Mouse (Mus musculus) olfactory bulb, adult 2 months (tissue): ENCODE data around the gene Dock11. TPM values are rescaled to one million over a fixed set of nuclear protein-coding genes. Genes with fewer than 3 reads are reported as not detected.

Experiments
- H3K27ac ChIP-seq: fragments of 200-500 bp; 2 replicates; pipeline ENCODE4 v1.5.1; 2012; ENCODE audit warnings: low read depth, low read length; ENCODE audit not compliant: insufficient read depth
- H3K4me1 ChIP-seq: fragments of 200-500 bp; 2 replicates; pipeline ENCODE4 v1.6.1; 2012; ENCODE audit warnings: low read length; ENCODE audit not compliant: control insufficient read depth, insufficient read depth
- H3K4me3 ChIP-seq: fragments of 200-500 bp; 2 replicates; pipeline ENCODE4 v1.5.1; 2012; ENCODE audit warnings: mild to moderate bottlenecking, low read depth, low read length, moderate library complexity; ENCODE audit not compliant: insufficient read depth
- CTCF ChIP-seq: fragments of 200-500 bp; IDR thresholded peaks from 2 replicates; pipeline ENCODE4 v1.5.1; 2012; ENCODE audit warnings: low read depth, mild to moderate bottlenecking, low read length, moderate library complexity; ENCODE audit not compliant: insufficient read depth
- POLR2A ChIP-seq: fragments of 200-500 bp; IDR thresholded peaks from 2 replicates; pipeline ENCODE4 v1.6.1; 2012; ENCODE audit warnings: mild to moderate bottlenecking, low read depth, low read length, moderate library complexity; ENCODE audit not compliant: insufficient read depth
- WGBS: fragments of 180-500 bp; shearing (Covaris S2); methylation state at CpG from one replicate; pipeline ENCODE4 v1.1.7; 2018; 5-methylcytosine and 5-hydroxymethylcytosine counted together
- polyA plus RNA-seq: library from polyadenylated mRNA; stranded (reverse); fragments of >200 nt; gene quantifications from 2 replicates; pipeline ENCODE4 v1.2.4, GENCODE M21; 2012; ENCODE audit warnings: low replicate concordance; ENCODE audit not compliant: missing spikeins, insufficient read depth, insufficient read length

Dock11 gene
- polyA plus RNA-seq, 1 experiment: 45.5 TPM

DNA sequence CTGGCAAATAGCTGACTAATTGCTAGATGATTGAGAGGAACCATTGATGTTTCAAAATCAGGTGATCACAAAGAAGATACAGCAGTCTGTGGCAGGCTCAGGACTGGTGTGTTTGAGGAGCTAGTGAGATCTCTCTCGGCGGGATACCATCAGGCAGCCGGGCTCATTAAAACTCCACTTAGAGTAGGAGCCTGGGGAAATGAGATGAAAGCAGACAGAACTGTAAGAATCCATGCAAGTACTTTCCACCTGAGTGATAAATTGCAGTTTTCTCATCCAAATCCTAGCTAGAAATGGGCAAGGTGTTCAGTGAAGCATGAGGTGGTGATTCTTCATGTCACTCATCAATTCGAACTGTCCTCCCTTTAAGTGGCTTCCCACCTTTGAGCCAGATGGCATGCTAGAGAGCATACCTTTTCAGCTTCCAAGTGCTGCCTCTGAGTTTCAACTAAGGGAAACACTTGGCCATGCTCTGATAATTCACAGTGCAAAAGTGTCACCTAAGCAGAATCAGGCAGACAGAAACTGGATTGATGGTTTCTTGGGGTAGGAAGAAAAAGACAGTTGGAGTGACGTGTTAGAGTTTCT, 102.0 kb downstream of the Dock11 start:
- no peaks in the 10 kb centered on the region for H3K4me1 ChIP-seq
- no peak overlapping the region for H3K4me3 ChIP-seq
- H3K27ac ChIP-seq: no peak overlapping the region
- WGBS: 82% methylated on average over 5 of the region's 5 CpGs
- no peak for TF ChIP-seq POLR2A
- no peak for TF ChIP-seq CTCF

DNA sequence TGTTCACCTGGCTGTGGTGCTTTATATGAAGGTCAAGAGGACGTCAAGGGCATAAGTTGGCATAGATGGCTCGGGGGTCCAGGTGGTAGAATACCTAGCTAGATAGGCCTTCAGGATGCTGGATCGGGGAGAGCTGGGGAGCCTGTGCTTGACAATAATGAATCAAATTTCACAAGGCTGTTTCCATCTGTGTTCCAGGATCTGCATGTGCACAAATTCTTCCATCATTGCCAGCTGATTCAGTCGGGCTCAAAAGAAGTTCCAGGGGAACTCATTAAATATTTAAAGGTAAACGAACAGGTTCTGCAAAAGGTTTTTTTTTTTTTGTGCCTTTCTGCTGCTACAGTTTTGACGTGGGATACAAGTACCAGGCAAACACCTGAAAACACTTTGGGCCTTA, 105.6 kb downstream of the Dock11 start:
- no peaks in the 10 kb centered on the region for H3K4me1 ChIP-seq
- TF ChIP-seq CTCF (no peak), POLR2A (no peak)
- H3K27ac ChIP-seq: no peak overlapping the region
- H3K4me3 ChIP-seq: no peak overlapping the region
- WGBS: 81% methylated on average over 6 of the region's 6 CpGs

DNA sequence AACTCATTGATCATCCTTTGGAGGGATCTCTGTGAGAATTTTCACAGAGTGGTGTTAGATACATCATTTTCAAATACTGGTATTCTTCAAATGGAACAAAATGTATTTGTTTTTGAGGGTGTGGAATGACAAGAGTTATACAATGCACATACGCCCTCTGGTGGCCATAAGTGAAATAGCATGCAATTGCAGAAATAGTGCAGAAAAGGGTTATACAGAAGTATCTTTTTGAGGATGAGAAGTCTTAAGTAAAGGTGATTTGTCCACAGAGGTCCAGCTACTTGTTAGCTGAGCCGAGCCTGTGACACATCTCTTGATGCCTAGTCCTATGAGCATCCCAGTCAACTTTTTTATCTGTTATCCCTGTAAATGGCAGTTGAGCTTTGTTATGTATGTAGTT, 108.4 kb downstream of the Dock11 start:
- Histone ChIP-seq H3K4me1 (no peaks in the 10 kb centered on the region), H3K4me3 (no peak overlapping the region), H3K27ac (no peak overlapping the region)
- TF ChIP-seq CTCF (no peak), POLR2A (no peak)
- WGBS: 14% methylated on average over 2 of the region's 2 CpGs

DNA sequence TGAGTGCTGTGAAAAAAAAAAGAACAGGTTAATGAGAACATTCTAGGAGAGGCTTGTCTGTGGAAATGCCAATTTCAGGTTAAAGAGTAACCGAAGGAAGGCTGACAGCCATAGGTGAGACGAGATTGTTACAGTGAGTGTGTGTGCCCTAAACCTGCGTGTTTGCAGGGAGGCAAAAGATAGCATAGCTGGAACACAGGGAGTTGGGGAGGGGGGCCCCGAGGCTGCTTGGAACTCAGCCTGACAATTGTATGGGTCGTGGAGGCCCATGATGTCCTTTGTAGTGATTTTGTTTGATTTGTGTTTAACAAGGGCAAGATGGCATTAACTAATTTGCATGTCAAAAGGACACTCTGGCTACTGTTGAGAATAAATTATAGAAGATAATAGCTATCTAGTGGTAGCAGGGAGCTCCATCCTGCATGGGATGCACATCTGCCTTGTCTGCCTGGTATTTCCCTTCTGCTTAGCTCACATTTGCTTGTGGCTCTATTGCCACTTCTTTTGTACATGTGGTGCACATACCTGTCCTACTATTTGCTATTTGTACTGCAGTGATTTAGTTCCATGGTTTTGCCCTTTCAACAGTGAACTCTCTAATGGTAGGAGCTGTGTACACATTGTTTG, 109.3 kb downstream of the Dock11 start:
- Histone ChIP-seq H3K4me1 (no peaks in the 10 kb centered on the region), H3K27ac (no peak overlapping the region), H3K4me3 (no peak overlapping the region)
- TF ChIP-seq POLR2A (no peak), CTCF (no peak)
- 57% methylated on average over 5 of the region's 5 CpGs for WGBS

DNA sequence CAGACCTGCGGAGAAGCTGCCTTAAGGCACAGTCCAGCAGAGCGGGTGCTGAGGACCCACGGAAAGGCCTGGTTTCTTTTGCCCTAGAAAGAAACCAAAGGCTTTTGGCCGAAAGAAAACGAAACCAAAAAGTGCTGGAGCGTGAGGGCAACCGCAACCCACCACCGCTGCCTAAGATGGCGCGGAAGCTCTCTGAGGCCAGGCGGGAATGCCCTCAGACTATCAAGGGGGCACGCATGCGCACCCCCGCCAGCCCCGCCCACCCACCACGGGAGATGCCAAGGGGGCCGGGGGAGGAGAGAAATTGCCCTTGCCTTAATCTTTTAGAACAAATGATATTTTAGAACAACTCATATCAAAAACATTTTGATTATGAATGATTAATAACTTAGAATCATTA, 137.0 kb downstream of the Dock11 start:
- H3K4me1 ChIP-seq: no peaks in the 10 kb centered on the region
- no peak overlapping the region for H3K4me3 ChIP-seq
- 90% methylated on average over 17 of the region's 17 CpGs for WGBS
- H3K27ac ChIP-seq: no peak overlapping the region
- TF ChIP-seq CTCF (no peak), POLR2A (no peak)

DNA sequence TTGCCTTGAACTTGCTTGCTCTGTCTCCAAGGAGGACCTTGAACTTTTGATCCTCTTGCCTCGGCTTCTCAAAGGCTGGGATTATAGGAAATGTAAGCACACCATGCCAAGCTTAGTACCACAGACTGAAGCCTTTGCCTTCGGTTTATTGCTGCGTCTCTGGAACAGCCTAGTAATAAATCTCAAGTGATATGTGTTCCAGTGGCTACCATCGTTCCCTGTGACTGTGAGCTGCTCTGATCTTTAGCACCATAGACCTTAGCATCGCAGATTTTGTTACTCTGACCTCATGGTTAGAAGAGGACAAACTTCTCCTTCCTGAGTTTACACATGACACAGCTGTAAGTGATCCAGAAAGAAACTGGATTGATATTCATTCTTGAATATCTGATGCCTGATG, 142.5 kb downstream of the Dock11 start:
- WGBS: 85% methylated on average over 5 of the region's 5 CpGs
- H3K4me3 ChIP-seq: no peak overlapping the region
- no peaks in the 10 kb centered on the region for H3K4me1 ChIP-seq
- no peak overlapping the region for H3K27ac ChIP-seq
- TF ChIP-seq POLR2A (no peak), CTCF (no peak)

DNA sequence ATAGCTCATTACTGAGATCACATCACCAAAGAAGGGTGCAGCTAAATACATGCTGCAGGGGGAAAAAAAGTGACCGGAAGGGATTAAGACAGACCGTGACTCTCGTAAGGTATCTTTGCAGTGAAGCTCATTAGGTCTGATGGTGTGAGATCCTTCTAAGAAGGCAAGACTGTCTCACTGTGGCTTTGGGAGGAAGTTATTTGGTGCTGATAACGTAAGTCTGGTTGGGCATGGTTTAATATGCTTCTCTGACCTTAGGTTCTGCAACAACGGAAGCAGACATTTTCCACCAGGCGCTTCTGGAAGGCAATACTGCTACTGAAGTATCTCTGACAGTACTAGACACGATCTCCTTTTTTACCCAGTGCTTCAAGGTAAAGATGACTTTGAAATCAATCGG, 145.4 kb downstream of the Dock11 start:
- 93% methylated on average over 8 of the region's 8 CpGs for WGBS
- no peaks in the 10 kb centered on the region for H3K4me1 ChIP-seq
- TF ChIP-seq CTCF (no peak), POLR2A (no peak)
- H3K4me3 ChIP-seq: no peak overlapping the region
- H3K27ac ChIP-seq: no peak overlapping the region

DNA sequence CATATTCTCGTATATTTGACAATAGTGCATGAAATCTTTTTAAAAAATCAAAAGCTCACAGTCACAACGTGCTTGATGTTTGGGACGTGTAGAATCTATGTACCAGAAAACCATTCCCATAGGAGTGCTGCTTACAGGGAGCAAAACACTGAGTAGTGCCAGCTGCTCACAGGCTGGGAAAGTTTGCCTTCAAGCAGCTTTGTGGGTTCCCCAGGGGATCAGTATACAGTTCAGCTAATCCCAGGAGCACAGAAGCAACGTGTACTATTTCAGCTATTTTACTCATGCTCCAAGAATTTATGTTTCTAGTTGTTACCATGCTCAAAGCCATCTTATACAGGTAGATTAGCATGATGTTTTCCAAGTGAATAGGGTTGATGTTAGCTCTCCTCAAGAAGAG, 157.1 kb downstream of the Dock11 start:
- no peak overlapping the region for H3K4me3 ChIP-seq
- WGBS: 62% methylated on average over 4 of the region's 4 CpGs
- H3K4me1 ChIP-seq: no peaks in the 10 kb centered on the region
- TF ChIP-seq POLR2A (no peak), CTCF (no peak)
- no peak overlapping the region for H3K27ac ChIP-seq

DNA sequence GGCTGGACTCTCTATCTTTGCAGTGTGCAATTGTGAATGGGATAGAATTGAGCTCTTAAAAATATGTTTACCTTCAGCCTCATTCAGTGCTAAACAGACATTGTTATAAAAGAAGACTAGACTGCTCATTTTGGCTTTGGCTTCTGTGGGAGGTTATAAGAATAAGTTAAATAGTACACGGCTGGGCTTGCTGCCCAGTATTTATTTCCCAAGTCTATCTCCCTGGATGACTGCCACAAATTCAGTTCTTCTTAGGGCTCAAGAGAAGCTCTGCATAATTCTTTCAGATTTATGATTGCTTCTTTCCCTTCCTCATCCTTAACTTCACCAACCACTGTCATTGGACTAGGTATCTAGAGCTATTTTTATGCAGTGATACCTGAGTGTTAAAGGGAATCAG, 158.8 kb downstream of the Dock11 start:
- 38% methylated on average over 1 of the region's 1 CpGs for WGBS

More for the DNA sequence above, 158.8 kb downstream of the Dock11 start:
- no peak overlapping the region for H3K27ac ChIP-seq
- H3K4me3 ChIP-seq: no peak overlapping the region
- TF ChIP-seq POLR2A: no peak
- no peak for TF ChIP-seq CTCF
- no peaks in the 10 kb centered on the region for H3K4me1 ChIP-seq
